Mouse (Mus musculus): ENCODE measurements around the gene Dgcr2.

- TF ChIP-seq CTCF (IDR thresholded peaks at IDR 0.05; ENCODE audit: low read depth) = no peak
- no peak for TF ChIP-seq EP300 (IDR thresholded peaks at IDR 0.05; ENCODE audit: low read depth)
Observed at GRCm38 (mm10) chr16:17813173-17813572, 85.2 kb downstream of the Dgcr2 start.

Measured in heart, postnatal 0 days (tissue).